Mouse (Mus musculus) liver, embryonic 14.5 days (tissue): ENCODE results near the gene Smagp. TPM values are rescaled to one million over a fixed set of nuclear protein-coding genes. Genes with fewer than 3 reads are reported as not detected.

ENCODE experiments used
- ATAC-seq: fragments of 200-750 bp; cut with Nextera tagmentation; 2 replicates; pipeline ENCODE4 v1.8.0; 2017; ENCODE audit warnings: moderate number of reproducible peaks, mild to moderate bottlenecking, moderate library complexity; ENCODE audit not compliant: insufficient read depth
- DNase-seq, 3 experiments: peaks; one replicate each; pipeline ENCODE4 v3.0.0-alpha.2; 2012 to 2013; ENCODE audit warnings: low read depth in 3 of 3, low spot score in 3 of 3
- H3K27ac ChIP-seq: fragments of 300-500 bp; sonication (generic); 2 replicates; pipeline ENCODE4 v1.5.1; 2014; ENCODE audit warnings: moderate library complexity, mild to moderate bottlenecking, control low read depth, inconsistent platforms
- H3K27me3 ChIP-seq: fragments of 300-500 bp; sonication (generic); 2 replicates; pipeline ENCODE4 v1.6.1; 2014; ENCODE audit warnings: mild to moderate bottlenecking, low read length, moderate library complexity; ENCODE audit not compliant: control insufficient read depth, insufficient read depth
- H3K36me3 ChIP-seq: fragments of 300-500 bp; sonication (generic); replicated peaks from 2 replicates; pipeline ENCODE4 v1.6.1; 2014; ENCODE audit warnings: low read depth; ENCODE audit not compliant: control insufficient read depth, insufficient read depth
- H3K4me1 ChIP-seq, 2 experiments: fragments of 200-500 bp in 1 of 2; fragments of 300-500 bp in 1 of 2; sonication (generic) in 1 of 2; replicated peaks; 2 replicates each; pipeline ENCODE4 v1.6.1; 2012 to 2014; ENCODE audit warnings: antibody characterized with exemption in 1 of 2, inconsistent platforms in 1 of 2, low read length in 1 of 2; ENCODE audit not compliant: control insufficient read depth in 2 of 2, insufficient read depth in 2 of 2
- H3K4me2 ChIP-seq: fragments of 300-500 bp; sonication (generic); 2 replicates; pipeline ENCODE4 v1.6.1; 2014; ENCODE audit warnings: low read depth, mild to moderate bottlenecking, control low read depth, moderate library complexity
- H3K4me3 ChIP-seq, 2 experiments: fragments of 200-500 bp in 1 of 2; fragments of 300-500 bp in 1 of 2; sonication (generic) in 1 of 2; 2 replicates each; pipeline ENCODE4 v1.5.1; 2012 to 2014; ENCODE audit warnings: low read depth in 2 of 2, low read length in 2 of 2, mild to moderate bottlenecking in 2 of 2, control low read depth in 1 of 2, inconsistent platforms in 1 of 2, moderate library complexity in 1 of 2; ENCODE audit not compliant: insufficient read depth in 1 of 2
- H3K9ac ChIP-seq: fragments of 300-500 bp; sonication (generic); replicated peaks from 2 replicates; pipeline ENCODE4 v1.6.1; 2014; ENCODE audit warnings: mild to moderate bottlenecking, control low read depth, moderate library complexity
- H3K9me3 ChIP-seq: fragments of 300-500 bp; sonication (generic); 2 replicates; pipeline ENCODE4 v1.6.1; 2016; ENCODE audit warnings: low read length, mixed read lengths; ENCODE audit not compliant: control insufficient read depth
- CTCF ChIP-seq: IDR thresholded peaks from 2 replicates; pipeline ENCODE4 v1.5.1; 2016; ENCODE audit warnings: antibody characterized with exemption, low read depth, control low read depth
- EP300 ChIP-seq: IDR thresholded peaks from 2 replicates; pipeline ENCODE4 v1.6.1; 2016; ENCODE audit warnings: antibody characterized with exemption, low read depth
- WGBS: fragments of 180-500 bp; shearing (Covaris S2); extraction: QIAGEN DNeasy Blood & Tissue Kit; methylation state at CpG from one replicate; pipeline ENCODE4 v1.1.7; 2014; ENCODE audit not compliant: insufficient replicate concordance; 5-methylcytosine and 5-hydroxymethylcytosine counted together
- polyA plus RNA-seq, 2 experiments: library from polyadenylated mRNA; depleted of rRNA in 1 of 2; stranded (reverse) in 1 of 2; unstranded in 1 of 2; fragments of >200 nt; fragmentation: Nextera tagmentation in 1 of 2; extraction: Ambion mirVana in 1 of 2; gene quantifications; 2 replicates each; pipeline versions ENCODE4 v1.2.1 to v1.2.3; 2012 to 2014

Gene Smagp
- polyA plus RNA-seq, 2 experiments, result 6.8 to 7.3 TPM

DNA sequence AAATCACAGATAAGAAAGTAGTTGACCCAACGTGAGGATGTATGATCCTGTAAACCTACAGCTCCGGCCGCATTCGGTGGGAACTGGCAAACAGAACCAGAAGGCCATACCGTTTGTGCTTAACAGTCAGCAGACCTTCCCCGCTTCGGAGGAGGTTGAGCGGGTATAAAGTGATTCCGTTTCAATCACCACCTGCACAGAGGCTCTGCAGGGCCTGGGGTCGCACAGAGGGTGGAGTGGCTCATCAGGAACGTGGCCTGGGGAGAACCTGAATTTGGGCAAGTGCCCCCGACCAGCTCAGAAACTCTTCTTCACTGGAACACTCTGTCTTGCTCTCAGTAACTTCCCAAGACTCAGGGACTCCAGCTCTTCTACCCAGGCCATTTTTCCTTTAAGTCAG, 30.1 kb upstream of the Smagp start:
- no peak for DNase-seq

GRCm38 (mm10) chr15:100666219-100666696, 29.5 kb upstream of the Smagp start:
- Histone ChIP-seq H3K27ac (no peak overlapping the region), H3K4me3 (peak overlapping the region in 1 of 2 experiments; percentile 19; a peak in 1 of 4 replicates), H3K36me3 (no peaks in the 10 kb centered on the region), H3K4me2 (peak overlapping the region; percentile 1), H3K4me1 (peaks cover 0 to 48% of the 10 kb centered on the region in 2 experiments), H3K9me3 (no peaks in the 10 kb centered on the region), H3K27me3 (no peaks in the 10 kb centered on the region), H3K9ac (no peak overlapping the region)
- ATAC-seq, result no peak
- TF ChIP-seq EP300 (no peak), CTCF (no peak)
- 2% methylated on average over 7 of the region's 7 CpGs for WGBS
- no peak for DNase-seq

More for the DNA sequence above, 30.1 kb upstream of the Smagp start:
- H3K9me3 ChIP-seq, result no peaks in the 10 kb centered on the region
- H3K36me3 ChIP-seq, result no peaks in the 10 kb centered on the region
- H3K27ac ChIP-seq, result no peak overlapping the region
- peak overlapping the region; percentile 1 for H3K4me2 ChIP-seq
- H3K4me1 ChIP-seq, result peaks cover 0 to 48% of the 10 kb centered on the region in 2 experiments
- no peak for TF ChIP-seq CTCF
- TF ChIP-seq EP300, result no peak
- H3K27me3 ChIP-seq, result no peaks in the 10 kb centered on the region
- WGBS, result 4% methylated on average over 12 of the region's 12 CpGs
- peak overlapping the region; percentile 6 to 17; a peak in 3 of 4 replicates for H3K4me3 ChIP-seq
- no peak overlapping the region for H3K9ac ChIP-seq
- no peak for ATAC-seq

DNA sequence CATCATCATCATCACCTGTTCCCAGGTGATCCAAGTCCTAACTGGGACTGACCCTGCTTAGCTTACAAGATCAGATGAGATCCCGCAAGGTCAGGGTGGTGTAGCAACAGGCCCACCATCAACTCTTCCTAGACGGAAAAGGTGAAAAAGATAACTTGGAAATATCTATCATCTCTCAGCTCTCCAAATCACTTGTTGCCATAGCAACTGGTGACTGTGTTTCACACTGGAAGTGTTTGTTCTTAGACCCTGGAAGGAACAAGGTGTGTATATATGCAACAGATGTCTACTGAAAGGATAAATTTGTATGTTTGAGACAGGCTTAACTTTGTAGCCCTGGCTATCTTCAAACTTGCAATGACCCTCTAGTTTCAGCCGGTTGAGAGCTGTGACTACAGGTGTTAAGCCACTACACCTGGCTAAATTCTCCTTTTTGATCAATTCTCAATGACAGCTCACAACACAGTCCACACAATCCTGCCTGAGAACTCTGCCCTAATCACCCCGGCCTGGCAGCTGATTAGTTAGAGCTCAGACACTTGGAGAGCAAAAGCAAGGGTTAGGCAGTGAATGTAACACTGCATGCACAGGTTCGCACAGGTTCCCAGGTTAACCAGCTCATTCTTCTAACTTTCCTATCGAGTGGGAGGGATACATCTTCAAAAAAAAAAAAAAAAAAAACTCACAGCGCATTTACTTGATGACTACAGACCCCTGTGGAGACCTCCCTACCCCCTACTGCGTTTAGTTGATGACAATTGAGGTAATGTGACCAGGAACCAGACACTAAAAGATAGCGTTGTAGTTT, 28.9 kb upstream of the Smagp start:
- no peaks in the 10 kb centered on the region for H3K9me3 ChIP-seq
- H3K4me1 ChIP-seq, result peaks cover 0 to 48% of the 10 kb centered on the region in 2 experiments
- TF ChIP-seq EP300, result no peak
- no peak for TF ChIP-seq CTCF
- H3K9ac ChIP-seq, result no peak overlapping the region
- no peak for ATAC-seq
- H3K27ac ChIP-seq, result no peak overlapping the region
- WGBS, result 25% methylated on average over 9 of the region's 9 CpGs
- H3K4me2 ChIP-seq, result peak overlapping the region; percentile 1
- no peaks in the 10 kb centered on the region for H3K27me3 ChIP-seq
- H3K4me3 ChIP-seq, result 0 out of 4 replicates have a peak overlapping the region, but pooled peaks of 1 of the 2 experiments have one; percentile 19
- DNase-seq, result no peak
- H3K36me3 ChIP-seq, result no peaks in the 10 kb centered on the region

GRCm38 (mm10) chr15:100664813-100665274, 28.1 kb upstream of the Smagp start:
- no peak for ATAC-seq
- Histone ChIP-seq H3K9ac (no peak overlapping the region), H3K4me2 (no peak overlapping the region; the same call in 1 of the 2 replicates), H3K4me1 (peaks cover 0 to 47% of the 10 kb centered on the region in 2 experiments), H3K9me3 (no peaks in the 10 kb centered on the region), H3K27ac (no peak overlapping the region), H3K36me3 (no peaks in the 10 kb centered on the region), H3K4me3 (no peak overlapping the region), H3K27me3 (no peaks in the 10 kb centered on the region)
- no peak for TF ChIP-seq EP300
- TF ChIP-seq CTCF, result no peak
- 35% methylated on average over 9 of the region's 9 CpGs for WGBS
- no peak for DNase-seq

- H3K27ac ChIP-seq, result no peak overlapping the region
- WGBS, result 71% methylated on average over 5 of the region's 5 CpGs
- no peaks in the 10 kb centered on the region for H3K36me3 ChIP-seq
- no peaks in the 10 kb centered on the region for H3K27me3 ChIP-seq
- H3K9me3 ChIP-seq, result no peaks in the 10 kb centered on the region
- no peak overlapping the region for H3K4me3 ChIP-seq
- H3K4me2 ChIP-seq, result no peak overlapping the region
- H3K9ac ChIP-seq, result no peak overlapping the region
- H3K4me1 ChIP-seq, result peaks cover 0 to 23% of the 10 kb centered on the region in 2 experiments; a peak in 3 of 4 replicates
- TF ChIP-seq EP300, result no peak
- no peak for TF ChIP-seq CTCF
- no peak for ATAC-seq
- no peak for DNase-seq
These were observed 24.1 kb upstream of the Smagp start for GRCm38 (mm10) chr15:100660805-100661204.
